Mouse (Mus musculus) left cerebral cortex, postnatal 25 days (tissue): ENCODE results near the gene Rbm44. TPM values are rescaled to one million over a fixed set of nuclear protein-coding genes. Genes with fewer than 3 reads are reported as not detected.

ENCODE experiments used
- DNase-seq, 2 experiments: peaks; one replicate each; pipeline ENCODE4 v3.0.0; 2022; ENCODE audit warnings: low spot score in 2 of 2, mixed read lengths in 1 of 2
- intact Hi-C: fragments of 180-260 bp; cut with DNase I; formaldehyde crosslinking; loops from one replicate; pipeline ENCODE4 v1.15.1; 2025
- total RNA-seq, 2 experiments: library from RNA; stranded (reverse); gene quantifications; 2 replicates each; pipeline ENCODE4 v1.2.3; 2021

The Rbm44 gene
- under 1 TPM in 1 of 2 experiments, not detected in 1; 0.14 TPM for total RNA-seq

DNA sequence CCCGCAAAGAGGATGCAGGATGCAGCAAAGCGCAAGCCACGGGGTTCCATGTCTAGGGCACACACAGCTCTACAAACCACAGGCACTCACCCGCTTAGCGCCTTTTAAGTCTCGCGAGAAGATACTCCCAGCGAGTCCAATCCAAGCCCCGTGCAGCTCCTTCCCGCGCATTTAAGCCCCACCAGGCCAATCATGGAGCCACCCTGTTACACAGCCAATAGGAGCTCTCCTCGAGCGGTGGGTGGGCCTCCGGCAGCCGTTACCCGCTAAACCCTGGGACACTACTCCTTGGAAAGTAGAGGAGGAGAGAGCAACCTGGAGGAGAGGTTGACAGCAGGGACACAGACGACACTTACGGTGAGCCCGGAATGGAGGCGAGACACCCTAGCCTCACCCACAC lies at the start of gene Rbm44:
TSS of gene Rbm44 (plus strand) at position 277 of the 400 bp plus-strand sequence.
- intact Hi-C loops: no loop called here
- no peak for DNase-seq

DNA sequence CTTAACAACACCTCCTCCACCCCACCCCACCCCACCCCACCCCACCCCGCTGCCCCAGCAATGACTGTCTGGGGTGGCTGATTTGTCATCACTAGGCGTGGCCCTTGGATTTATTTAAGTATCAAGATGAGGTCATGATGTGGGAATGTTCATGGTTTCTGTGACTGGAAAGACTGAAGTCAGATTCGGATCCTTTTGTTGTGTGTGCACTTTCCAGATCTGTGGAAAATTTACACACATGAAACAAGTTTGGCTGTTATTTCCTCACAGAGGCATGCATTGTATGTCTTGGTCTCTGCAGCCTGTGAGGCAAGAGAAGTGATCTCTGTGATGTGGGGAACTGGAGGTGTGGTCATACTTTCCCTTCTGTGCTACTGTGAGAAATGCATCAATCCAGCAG lies 49.6 kb upstream of the Rbm44 start:
- DNase-seq: no peak
- intact Hi-C loops: no loop called here

DNA sequence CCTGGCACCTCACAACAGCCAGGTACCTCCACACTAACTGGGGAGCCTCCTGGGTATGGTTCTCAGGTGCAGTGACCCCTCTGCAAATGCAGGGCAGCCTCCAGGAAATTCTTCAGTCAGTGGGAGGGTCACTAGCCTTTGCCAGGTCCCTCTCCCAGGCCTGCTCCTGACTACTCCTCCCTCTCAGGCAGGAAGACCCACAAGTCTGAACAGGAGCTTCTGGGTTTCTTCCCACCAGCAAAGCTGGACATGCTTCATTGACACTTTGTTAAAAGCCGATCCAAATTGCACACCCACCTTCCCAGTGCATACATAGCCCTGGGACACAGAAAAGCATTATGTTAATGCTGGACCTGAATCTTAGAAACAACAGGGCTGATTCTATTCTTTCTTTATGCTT lies 49.0 kb upstream of the Rbm44 start:
- intact Hi-C loops: no loop called here
- no peak for DNase-seq

DNA sequence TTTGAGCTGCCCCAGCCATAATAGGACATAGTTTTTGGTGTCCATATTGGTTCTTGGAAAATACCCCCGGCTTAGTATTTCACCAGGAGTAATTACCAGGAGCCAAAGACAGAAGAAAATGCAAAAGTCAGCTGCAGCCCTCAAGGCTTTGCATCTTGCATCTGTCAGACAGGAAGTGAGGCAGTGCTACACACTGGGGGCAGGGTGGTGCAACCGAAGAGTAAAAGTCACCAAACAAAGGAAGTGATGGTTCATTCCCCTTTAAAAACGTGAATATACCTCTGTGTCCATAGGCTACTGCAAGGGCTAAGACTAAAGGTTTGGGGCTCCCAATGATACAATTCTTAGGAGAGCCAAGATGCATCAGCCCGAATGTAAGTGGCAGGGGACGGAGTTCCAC lies 48.4 kb upstream of the Rbm44 start:
- intact Hi-C loops: no loop called here
- no peak for DNase-seq

DNA sequence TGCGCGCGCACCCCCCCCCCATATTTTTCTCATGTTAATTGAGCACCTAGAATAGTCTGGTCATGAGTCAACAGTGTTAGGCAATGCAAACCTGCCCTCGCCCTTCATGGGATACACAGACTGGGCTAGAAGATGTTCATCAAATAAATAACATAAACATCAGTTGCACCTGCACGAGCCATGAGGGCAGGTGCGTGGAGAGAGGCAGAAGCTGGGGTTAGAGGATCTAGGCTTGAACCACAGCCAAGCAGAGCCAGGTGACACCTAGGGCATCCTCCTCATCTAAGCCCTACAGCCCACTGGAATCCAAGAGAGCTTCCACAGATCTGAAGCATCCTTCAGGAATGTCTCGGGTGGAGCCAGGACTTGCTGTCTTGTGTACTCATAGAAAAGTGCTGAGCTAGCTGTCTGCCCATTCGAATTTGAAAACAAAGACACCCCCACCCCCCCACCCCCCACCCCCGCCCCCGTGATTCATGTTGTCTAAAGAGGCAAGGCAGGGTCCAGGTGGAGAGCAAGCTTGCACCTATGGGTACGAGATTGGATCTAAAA lies 47.5 kb upstream of the Rbm44 start:
- no peak for DNase-seq
- intact Hi-C loops: no loop called here

DNA sequence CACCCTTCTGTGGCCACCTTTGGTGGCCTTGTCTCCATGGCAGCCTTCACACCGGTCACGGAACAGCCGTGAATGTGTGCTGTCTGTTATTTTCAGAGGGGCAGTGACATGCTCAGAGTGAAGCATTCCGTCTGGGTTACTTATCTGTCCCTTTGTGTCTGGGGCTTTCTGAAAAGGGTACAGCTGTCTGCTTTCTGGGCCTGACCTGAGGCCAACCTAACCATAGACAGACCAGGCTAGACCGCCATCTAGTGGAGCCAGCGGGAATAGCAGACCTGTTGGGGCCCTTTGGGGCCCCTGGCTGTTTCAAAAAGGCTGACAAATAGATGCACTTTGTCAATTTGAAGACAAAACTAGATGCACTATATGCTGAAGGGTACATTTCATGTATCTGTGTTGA lies 46.0 kb upstream of the Rbm44 start:
- peak; percentile 61 to 70 for DNase-seq

DNA sequence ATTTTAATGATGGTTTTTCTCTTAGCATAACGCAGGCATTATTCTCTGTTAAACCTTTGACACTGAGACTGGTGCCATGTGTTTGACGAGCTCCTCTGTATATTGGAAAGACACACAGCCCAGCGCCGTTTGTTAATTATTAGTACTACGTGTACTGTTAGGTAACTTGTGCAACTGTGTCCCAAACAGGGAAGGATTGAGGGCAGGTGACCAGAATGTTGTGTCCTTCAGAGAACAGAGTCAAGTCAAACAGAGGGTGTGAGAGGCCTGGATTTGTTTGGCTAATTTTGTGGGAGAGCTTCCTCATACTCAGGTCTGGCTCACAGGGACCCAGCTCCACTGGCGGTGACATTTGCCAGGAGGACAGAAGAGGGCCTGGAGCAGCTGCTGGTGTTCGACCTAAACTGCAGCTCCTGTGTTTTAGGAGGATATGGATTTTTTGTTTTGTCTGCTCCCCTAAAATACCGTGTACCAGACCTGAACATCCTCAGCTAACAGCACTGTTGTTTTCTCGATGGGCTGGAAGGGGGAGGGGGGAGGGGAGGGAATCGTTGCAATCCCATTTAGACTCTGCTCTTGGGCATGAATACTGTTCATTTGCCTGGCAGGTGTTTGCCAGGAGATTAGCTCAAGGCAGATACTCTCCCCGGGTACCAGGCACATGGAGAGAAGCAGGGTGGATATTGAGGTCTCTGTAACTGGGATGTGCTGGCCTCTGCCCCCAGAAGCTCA lies 43.0 kb upstream of the Rbm44 start:
- intact Hi-C loops: no loop called here
- DNase-seq: no peak

More for the DNA sequence above, 46.0 kb upstream of the Rbm44 start:
- intact Hi-C loops: loop anchor here (1.0 kb wide), 2 partner anchors 61 to 126 kb away; no protein-coding TSS in a partner anchor

DNA sequence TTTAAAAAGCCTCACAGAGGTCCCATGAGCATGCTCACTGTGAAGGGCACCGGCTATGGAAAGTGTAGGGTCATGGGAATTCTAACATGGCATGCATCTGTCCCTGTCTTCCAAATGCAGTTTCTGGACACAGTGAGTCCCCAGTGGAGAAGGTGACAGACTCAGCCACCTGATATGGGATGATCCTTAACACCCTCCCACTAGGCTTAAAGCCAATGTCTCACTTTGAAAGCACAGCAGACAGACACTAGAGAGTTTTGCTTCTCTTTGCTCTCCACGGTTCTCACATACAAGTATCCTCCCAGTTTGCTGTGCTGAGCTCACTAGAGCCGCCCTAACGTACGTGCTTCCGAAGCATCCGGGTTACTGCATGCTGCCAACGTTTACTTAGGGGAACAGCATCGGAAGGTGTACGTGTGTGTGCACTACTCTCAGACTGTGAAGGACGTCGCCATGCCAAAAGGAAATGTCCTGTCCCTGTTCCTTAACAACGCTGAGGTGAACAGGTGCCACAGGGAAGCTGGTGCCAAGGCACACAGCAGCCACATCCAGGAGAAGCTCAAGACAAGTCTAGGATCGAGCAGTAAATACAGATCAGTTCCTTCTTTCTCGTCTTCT lies 41.4 kb upstream of the Rbm44 start:
- intact Hi-C loops: no loop called here
- no peak for DNase-seq

DNA sequence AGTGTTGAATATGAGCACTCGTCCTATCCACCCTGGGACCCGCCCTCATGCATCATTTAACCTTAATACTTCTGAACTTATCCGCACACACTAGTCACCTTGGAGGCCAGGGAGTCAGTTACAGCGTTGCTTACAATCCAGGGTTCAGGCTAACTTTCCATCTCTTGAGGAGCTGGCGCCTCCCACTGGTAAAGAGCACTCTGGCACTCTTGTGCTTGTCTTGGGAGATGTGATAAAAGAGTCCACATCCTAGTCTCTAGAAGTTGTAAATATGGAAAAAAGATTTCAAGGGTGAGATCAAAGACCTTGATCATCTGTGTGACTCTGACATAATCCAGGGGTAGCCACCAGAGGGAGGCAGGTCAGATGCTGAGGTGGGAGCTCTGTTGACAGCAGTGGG lies 37.3 kb upstream of the Rbm44 start:
- no peak for DNase-seq
- intact Hi-C loops: no loop called here

DNA sequence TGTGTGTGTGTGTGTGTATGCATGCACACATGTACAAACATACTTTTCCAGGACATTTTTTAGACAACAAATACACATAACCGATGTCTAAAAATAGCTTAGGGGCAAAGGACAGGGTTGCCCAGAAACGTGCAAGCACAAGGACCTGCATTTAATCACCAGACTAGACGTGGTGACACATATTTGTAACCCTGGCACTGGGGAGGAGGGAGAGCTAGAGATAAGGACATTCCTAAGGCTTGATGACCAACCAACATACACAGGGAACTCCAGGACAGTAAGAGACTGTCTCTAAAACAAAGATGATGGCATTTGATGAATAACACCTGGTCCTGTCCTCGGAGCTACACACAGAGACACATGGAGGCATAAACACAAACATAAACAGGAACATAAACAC lies 35.6 kb upstream of the Rbm44 start:
- DNase-seq: no peak
- intact Hi-C loops: no loop called here

DNA sequence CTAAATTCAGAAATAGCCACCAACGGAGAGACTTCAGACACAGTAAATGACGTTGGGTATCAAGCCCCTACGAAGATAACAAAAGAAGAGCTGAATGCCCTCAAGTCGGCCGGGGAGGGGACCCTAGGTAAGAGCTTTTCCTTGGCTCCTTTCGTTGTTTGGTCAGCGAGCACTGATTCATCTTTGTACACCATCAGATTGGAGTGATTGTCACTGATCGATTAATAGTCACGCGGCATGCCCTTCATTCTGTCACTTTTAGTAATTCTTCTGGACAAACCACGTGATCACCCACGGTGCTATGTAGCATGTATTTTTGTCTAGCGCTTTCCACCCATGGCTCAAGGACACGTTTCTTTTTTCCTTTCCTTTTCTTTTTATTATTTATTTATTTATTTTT lies 32.7 kb upstream of the Rbm44 start:
- no peak for DNase-seq
- intact Hi-C loops: loop anchor here (10.0 kb wide), 1 partner anchor 133 kb away; no protein-coding TSS in a partner anchor

DNA sequence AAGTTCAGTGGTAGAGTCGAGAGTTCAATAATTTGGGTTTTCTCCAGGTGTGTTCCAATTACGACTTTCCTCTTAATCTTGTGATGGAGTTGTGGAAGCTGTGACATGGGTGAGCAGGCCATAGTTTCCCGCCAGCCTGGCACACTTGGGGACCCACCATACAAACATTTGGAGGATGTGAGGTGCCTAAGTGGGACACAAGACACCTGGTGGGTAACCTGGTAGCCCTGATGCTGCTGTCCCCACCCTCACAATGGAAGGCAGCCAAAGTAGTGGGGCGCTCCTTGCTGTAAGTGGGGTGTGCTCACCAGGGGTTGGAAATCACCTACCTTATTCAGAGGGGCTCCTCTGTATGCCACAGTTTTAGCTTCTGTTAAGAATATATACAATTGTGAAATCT lies 32.3 kb upstream of the Rbm44 start:
- DNase-seq: no peak
- intact Hi-C loops: loop anchor here (10.0 kb wide), 1 partner anchor 132 kb away; no protein-coding TSS in a partner anchor

DNA sequence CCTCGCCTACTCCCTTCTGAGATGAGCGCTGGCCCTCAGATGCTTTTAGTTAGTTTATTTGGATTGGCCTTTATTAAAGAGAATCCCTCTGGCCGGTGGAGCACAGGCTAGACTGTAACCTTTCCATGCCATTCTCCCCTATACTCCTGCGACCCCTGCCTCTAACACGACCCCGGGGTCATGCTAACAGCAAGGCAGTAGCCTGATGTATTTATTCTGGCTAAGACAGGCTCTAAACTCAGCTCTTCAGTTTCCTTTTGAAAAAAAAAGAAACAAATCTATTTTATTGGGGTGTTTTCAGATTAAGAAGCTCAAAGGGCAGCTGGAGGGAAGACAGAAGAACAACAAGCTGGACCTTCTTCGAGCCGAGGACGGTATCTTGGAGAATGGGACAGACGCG lies 22.8 kb upstream of the Rbm44 start:
- intact Hi-C loops: no loop called here

DNA sequence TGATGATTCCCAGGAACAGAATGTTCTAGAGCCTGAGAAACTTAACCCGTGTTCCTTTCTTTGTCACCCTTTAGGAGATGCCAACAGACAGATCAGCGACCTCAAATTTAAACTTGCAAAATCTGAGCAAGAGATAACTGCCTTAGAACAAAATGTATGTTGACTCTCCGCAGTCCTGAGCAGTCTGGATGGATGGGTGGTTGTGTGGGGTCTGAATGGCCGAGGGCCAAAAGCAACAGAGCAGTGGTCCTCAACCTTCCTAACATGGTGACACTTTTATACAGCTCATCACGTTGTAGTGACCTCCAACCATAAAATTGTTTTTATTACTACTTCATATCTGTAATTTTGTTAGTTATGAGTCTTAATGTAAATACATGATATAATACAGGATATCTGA lies 21.9 kb upstream of the Rbm44 start:
- DNase-seq: no peak
- intact Hi-C loops: no loop called here

More for the DNA sequence above, 22.8 kb upstream of the Rbm44 start:
- DNase-seq: no peak

DNA sequence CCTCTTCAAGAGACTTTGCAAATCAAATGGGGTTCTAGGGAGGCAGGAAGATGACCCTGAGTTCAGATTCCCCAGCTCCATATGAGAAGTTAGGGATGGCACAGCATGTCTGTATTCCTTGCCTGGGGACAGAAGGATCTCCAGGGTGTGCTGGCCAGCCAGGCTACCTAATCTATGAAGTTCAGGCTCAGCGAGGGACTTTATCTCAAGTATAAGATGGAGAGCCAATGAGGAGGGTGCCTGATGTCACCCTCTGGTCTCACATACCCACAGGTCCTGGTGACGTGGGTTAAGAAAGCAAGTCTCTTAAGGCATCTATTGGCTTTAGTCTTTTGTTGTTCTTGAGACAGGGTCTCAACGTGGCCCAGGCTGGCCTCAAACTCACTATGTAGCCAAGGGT lies 21.4 kb upstream of the Rbm44 start:
- no peak for DNase-seq
- intact Hi-C loops: no loop called here

DNA sequence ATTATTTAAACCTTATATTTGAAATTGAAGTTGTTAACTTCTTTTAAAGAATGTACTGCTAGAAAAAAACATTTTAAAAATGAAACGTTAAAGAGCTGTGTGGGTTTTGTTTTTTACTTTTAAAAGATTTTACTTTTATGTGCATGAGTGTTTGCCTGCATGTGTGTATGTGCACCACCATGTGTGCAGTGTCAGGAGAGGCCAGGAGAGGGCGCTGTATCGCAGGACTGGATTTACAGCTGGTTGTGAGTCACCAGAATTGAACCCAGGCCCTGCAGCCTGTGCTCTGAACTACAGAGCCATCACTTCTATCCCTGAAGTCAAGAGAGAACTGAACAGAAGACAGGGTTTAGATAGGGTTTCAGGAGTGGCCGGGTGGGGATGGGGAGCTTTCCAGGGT lies 16.0 kb upstream of the Rbm44 start:
- intact Hi-C loops: no loop called here

DNA sequence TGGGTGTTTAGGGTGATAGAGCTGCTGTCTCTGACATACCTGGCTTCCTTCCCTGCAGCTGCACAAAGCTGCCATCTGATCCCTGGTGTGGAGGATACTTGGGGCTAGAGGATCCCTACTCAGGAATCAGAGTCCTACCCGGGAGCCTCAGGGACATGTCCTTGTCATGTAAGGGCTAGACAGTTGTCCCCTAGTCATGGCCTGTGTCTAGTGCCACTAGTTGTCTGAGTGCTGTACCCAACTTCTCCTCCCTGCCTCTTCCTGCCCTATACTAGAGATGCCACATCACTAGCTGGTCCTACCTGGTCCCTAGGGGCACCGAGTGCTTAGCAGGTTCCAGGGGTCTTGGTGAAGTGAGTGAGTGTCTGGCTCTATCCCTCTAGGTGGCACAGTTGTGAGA lies 7.9 kb upstream of the Rbm44 start:
- no peak for DNase-seq
- intact Hi-C loops: no loop called here

More for the DNA sequence above, 16.0 kb upstream of the Rbm44 start:
- DNase-seq: no peak

DNA sequence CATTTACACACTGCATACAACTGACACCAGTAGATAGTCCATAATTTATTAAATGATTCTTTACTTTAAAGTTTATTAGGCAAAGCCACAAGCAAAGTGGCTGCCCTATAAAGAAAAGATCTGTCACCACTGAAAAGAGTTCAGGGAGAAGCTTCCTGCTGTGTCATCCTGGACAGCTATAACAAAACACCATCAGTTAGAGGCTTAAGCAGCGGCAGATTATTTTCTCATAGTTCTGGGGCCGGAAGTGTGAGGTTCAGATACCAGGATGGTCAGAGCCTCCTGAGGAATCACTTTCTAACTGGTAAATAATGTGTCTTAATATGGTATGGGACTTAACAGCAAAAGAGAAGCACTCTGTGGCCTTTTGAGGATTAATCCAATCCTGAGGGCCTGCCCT lies 6.6 kb downstream of the Rbm44 start:
- intact Hi-C loops: no loop called here
- no peak for DNase-seq

DNA sequence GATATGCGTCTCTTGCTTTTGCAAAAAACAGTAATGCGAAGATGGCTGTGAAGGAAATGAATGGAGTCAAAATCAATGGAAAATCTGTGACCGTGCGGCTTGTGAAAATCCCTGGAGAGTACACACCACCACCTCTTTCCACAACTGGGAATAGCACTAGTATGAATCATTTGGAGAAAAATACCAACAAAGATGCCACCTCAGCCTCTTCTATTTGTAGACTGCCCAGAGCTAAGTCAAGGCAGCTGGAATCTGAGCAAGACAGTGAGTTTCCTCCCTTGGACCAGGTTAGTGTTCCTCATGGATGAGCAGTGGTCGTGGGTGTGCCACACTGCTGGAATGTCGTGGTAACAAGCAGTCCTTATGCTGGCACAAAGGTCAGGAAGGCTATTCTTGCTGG lies 21.9 kb downstream of the Rbm44 start:
- peak in 1 of 2 experiments; percentile 8 for DNase-seq
- intact Hi-C loops: no loop called here

DNA sequence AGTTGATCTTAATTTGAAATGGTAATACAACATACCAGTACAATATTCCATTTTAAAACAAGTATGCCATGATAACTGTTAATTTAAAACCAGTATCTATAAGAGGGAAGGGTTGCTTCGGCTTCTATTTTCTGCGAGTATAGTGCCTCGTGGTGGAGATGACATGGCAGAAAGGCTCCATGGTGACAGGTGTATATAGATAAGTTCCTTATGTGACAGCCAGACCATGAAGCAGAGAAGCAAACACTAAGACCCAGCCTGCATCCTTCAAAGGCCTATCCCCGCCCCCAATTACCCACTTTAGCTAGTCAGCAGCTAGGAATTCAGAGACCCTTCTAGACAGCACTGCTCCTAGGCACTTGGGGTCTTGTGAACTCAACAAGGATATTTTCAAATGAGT lies 24.3 kb downstream of the Rbm44 start:
- no peak for DNase-seq
- intact Hi-C loops: no loop called here

DNA sequence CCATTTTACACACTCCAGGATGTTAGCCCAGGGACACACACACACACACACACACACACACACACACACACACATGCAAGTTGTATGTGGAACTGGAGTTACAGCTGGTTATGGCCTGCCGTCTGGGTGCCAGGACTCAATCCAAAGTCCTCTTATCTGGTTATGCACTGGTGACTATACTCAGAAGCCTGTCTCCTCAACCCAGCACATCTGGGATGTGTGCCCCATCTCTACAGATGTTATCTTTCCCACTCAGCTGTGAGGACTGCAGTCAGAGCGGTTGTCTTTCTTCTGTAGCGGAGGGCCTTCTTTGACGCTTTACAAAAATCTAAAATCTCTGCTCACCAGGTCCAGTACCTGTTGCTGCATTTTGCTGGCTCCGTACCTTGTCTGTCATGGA lies 29.9 kb downstream of the Rbm44 start:
- intact Hi-C loops: loop anchor here (10.0 kb wide), 1 partner anchor 210 kb away; no protein-coding TSS in a partner anchor
- DNase-seq: no peak
